Mouse (Mus musculus) embryonic fibroblast, embryonic 13.5 days (primary cell): ENCODE results near the gene Oxld1.

Experiments used
- CTCF ChIP-seq: IDR thresholded peaks from 2 replicates; pipeline ENCODE4 v1.5.1; 2011; ENCODE audit warnings: mild to moderate bottlenecking, control low read depth, low read length, moderate library complexity, borderline replicate concordance; ENCODE audit not compliant: insufficient read depth
- POLR2A ChIP-seq: IDR thresholded peaks from 2 replicates; pipeline ENCODE4 v1.6.1; 2011; ENCODE audit warnings: low read depth, mild to moderate bottlenecking, control low read depth, low read length, moderate library complexity

GRCm38 (mm10) chr11:120492024-120492877 lies 34.4 kb upstream of the Oxld1 start:
- TF ChIP-seq POLR2A (no peak), CTCF (no peak)
